Mouse (Mus musculus): ENCODE measurements around the gene Ahnak2. TPM values are rescaled to one million over a fixed set of nuclear protein-coding genes. Genes with fewer than 3 reads are reported as not detected.

Ahnak2 gene
- polyA plus RNA-seq, 2 experiments: 2.5 to 3.3 TPM

DNA sequence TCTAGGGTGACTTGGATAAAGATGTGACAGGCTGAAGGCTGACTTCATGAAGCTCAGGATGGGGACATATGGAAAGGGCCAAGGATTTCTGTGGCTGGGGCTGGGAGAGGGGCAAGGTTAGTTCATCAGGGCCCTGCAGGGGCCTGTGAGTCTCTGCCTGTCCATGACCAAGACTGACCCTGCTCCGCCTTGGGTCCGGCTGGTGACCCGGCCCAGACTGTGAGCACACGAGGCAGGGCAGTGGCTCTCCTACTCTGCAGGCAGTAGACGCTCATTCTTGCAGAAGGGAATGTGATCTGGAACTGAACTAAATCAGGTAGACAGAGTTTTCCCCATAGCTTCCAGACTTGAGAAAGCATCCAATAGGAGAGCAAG lies 5.7 kb upstream of the Ahnak2 start:
- 72% methylated on average over 5 of the region's 5 CpGs for WGBS
- peak overlapping the region; percentile 67 for H3K4me3 ChIP-seq (replicated peaks; ENCODE audit: low read length)
- no peak for DNase-seq (ENCODE audit: low spot score)
- peak overlapping the region; percentile 54 for H3K9ac ChIP-seq (ENCODE audit: low read depth, low read length, severe bottlenecking)
- no peaks in the 10 kb centered on the region for H3K27me3 ChIP-seq (ENCODE audit: control insufficient read depth, insufficient read depth, low read length)
- H3K4me2 ChIP-seq (replicated peaks; ENCODE audit: low read depth, low read length, severe bottlenecking): peak overlapping the region; percentile 98
- peaks cover 11% of the 10 kb centered on the region for H3K4me1 ChIP-seq (ENCODE audit: control insufficient read depth, insufficient read depth, low read length)
- no peak overlapping the region for H3K27ac ChIP-seq (replicated peaks; ENCODE audit: low read depth, low read length)
- no peak for ATAC-seq (ENCODE audit: low FRiP score, low read depth)
- no peaks in the 10 kb centered on the region for H3K36me3 ChIP-seq (ENCODE audit: control insufficient read depth, insufficient read depth, low read length)
- no peaks in the 10 kb centered on the region for H3K9me3 ChIP-seq (ENCODE audit: control insufficient read depth, low read length)
- no peak for TF ChIP-seq POLR2A (IDR thresholded peaks at IDR 0.05; ENCODE audit: borderline replicate concordance, extremely low read depth, insufficient read depth, insufficient read length)

DNA sequence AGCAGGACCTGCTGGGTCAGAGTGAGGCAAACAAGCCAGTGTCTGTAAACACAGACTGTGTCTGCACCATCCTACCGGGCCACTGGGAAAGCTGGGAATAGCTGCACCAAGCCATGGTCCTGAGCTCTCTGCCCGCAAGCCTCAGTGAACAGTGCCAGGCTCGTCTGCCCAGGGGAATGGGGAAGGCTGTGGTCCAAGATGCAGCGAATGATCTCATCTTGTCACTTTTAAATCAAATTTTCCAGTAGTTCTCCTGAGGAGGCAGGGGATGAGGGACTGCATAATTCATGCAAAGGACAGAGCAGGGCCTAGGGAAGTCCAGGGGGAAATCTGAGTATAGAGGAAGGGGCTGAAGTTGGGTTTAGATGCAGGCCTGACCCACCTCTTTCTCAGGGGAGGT lies 5.3 kb upstream of the Ahnak2 start:
- no peak for DNase-seq (ENCODE audit: low spot score)
- Histone ChIP-seq H3K4me2 (replicated peaks; ENCODE audit: low read depth, low read length, severe bottlenecking) (0 out of 2 replicates have a peak overlapping the region, but pooled peaks have one; percentile 98), H3K9me3 (ENCODE audit: control insufficient read depth, low read length) (no peaks in the 10 kb centered on the region), H3K27ac (replicated peaks; ENCODE audit: low read depth, low read length) (no peak overlapping the region), H3K4me1 (ENCODE audit: control insufficient read depth, insufficient read depth, low read length) (peaks cover 11% of the 10 kb centered on the region), H3K4me3 (replicated peaks; ENCODE audit: low read length) (no peak overlapping the region), H3K27me3 (ENCODE audit: control insufficient read depth, insufficient read depth, low read length) (no peaks in the 10 kb centered on the region), H3K9ac (ENCODE audit: low read depth, low read length, severe bottlenecking) (peak overlapping the region; percentile 54), H3K36me3 (ENCODE audit: control insufficient read depth, insufficient read depth, low read length) (no peaks in the 10 kb centered on the region)
- TF ChIP-seq POLR2A (IDR thresholded peaks at IDR 0.05; ENCODE audit: borderline replicate concordance, extremely low read depth, insufficient read depth, insufficient read length): no peak
- 78% methylated on average over 4 of the region's 4 CpGs for WGBS
- no peak for ATAC-seq (ENCODE audit: low FRiP score, low read depth)

DNA sequence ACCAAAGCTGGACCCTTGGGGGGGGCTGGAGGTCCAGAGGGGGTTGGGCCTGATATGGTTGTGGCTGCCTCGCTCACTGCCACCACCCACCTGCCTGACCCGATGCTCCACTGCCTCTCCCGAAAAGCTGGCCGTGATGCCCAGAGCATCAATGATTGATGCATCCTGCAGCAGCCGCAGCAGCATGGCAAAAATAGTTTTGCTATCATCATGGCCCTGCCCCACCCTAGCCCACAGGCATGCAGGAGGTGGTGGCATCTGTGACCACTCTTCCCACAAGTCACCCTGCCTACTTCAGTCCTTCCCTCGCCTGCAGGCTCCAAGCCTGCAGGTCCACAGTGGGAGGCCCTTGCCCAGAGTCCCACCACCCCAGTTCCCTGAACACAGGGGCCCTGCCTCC lies 3.6 kb upstream of the Ahnak2 start:
- no peak for DNase-seq (ENCODE audit: low spot score)
- WGBS: 71% methylated on average over 6 of the region's 6 CpGs
- ATAC-seq (ENCODE audit: low FRiP score, low read depth): no peak
- H3K9me3 ChIP-seq (ENCODE audit: control insufficient read depth, low read length): no peaks in the 10 kb centered on the region
- no peak for TF ChIP-seq POLR2A (IDR thresholded peaks at IDR 0.05; ENCODE audit: borderline replicate concordance, extremely low read depth, insufficient read depth, insufficient read length)
- peaks cover 9% of the 10 kb centered on the region for H3K27me3 ChIP-seq (ENCODE audit: control insufficient read depth, insufficient read depth, low read length)
- peaks cover 15% of the 10 kb centered on the region for H3K4me1 ChIP-seq (ENCODE audit: control insufficient read depth, insufficient read depth, low read length)
- H3K4me2 ChIP-seq (replicated peaks; ENCODE audit: low read depth, low read length, severe bottlenecking): no peak overlapping the region
- no peak overlapping the region for H3K27ac ChIP-seq (replicated peaks; ENCODE audit: low read depth, low read length)
- no peak overlapping the region for H3K4me3 ChIP-seq (replicated peaks; ENCODE audit: low read length)
- no peak overlapping the region for H3K9ac ChIP-seq (ENCODE audit: low read depth, low read length, severe bottlenecking)
- H3K36me3 ChIP-seq (ENCODE audit: control insufficient read depth, insufficient read depth, low read length): no peaks in the 10 kb centered on the region

DNA sequence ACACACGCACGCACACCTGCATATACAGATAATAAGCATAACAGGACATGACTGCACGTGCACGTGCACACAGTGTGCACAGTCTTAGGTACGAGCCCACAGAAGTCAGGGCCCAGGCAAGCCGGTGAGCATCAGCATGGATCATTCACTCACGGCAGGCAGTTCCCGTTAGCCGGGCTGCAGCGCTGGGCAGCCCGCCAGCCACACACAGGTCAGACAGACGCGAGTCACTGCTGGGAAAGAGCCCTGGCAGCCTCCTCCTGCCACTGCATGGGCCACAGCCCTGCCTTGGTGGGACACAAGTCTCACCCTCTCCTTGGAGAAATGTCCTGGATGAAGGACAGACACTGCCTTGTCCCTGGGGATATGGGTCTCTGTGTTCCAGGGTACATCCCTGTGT lies 1.6 kb upstream of the Ahnak2 start:
- no peaks in the 10 kb centered on the region for H3K9me3 ChIP-seq (ENCODE audit: control insufficient read depth, low read length)
- H3K27ac ChIP-seq (replicated peaks; ENCODE audit: low read depth, low read length): no peak overlapping the region
- H3K4me2 ChIP-seq (replicated peaks; ENCODE audit: low read depth, low read length, severe bottlenecking): no peak overlapping the region
- peaks cover 14% of the 10 kb centered on the region for H3K27me3 ChIP-seq (ENCODE audit: control insufficient read depth, insufficient read depth, low read length)
- H3K4me1 ChIP-seq (ENCODE audit: control insufficient read depth, insufficient read depth, low read length): peaks cover 8% of the 10 kb centered on the region
- TF ChIP-seq POLR2A (IDR thresholded peaks at IDR 0.05; ENCODE audit: borderline replicate concordance, extremely low read depth, insufficient read depth, insufficient read length): no peak
- ATAC-seq (ENCODE audit: low FRiP score, low read depth) (no peak), DNase-seq (ENCODE audit: low spot score) (no peak)
- 37% methylated on average over 11 of the region's 13 CpGs for WGBS
- no peak overlapping the region for H3K4me3 ChIP-seq (replicated peaks; ENCODE audit: low read length)
- no peak overlapping the region for H3K9ac ChIP-seq (ENCODE audit: low read depth, low read length, severe bottlenecking)
- H3K36me3 ChIP-seq (ENCODE audit: control insufficient read depth, insufficient read depth, low read length): no peaks in the 10 kb centered on the region

DNA sequence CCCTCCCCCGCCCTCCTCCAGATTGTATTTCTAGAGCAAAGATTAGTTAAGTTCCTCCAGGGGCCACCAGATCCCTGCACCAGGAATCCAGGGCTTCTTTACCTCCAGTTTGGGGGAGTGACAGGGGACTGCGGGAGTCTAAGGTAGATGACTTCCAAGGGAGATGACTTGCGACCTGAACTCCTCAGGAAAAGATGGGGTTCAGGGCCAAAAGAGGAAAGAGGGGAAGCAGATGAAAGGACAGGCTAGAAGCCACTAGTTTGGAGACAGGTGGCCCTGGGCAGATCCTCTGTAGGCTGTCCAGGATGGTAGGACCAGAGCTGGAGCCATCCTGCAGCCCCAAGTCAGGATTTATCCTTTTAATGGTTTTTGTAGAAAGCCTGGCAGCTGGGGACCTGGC lies 460 bp upstream of the Ahnak2 start:
- Histone ChIP-seq H3K4me1 (ENCODE audit: control insufficient read depth, insufficient read depth, low read length) (peaks cover 14% of the 10 kb centered on the region), H3K9me3 (ENCODE audit: control insufficient read depth, low read length) (no peaks in the 10 kb centered on the region), H3K27ac (replicated peaks; ENCODE audit: low read depth, low read length) (no peak overlapping the region), H3K27me3 (ENCODE audit: control insufficient read depth, insufficient read depth, low read length) (peaks cover 14% of the 10 kb centered on the region), H3K4me3 (replicated peaks; ENCODE audit: low read length) (no peak overlapping the region), H3K9ac (ENCODE audit: low read depth, low read length, severe bottlenecking) (no peak overlapping the region), H3K4me2 (replicated peaks; ENCODE audit: low read depth, low read length, severe bottlenecking) (peak overlapping the region; percentile 99; the same call in 1 of the 2 replicates), H3K36me3 (ENCODE audit: control insufficient read depth, insufficient read depth, low read length) (no peaks in the 10 kb centered on the region)
- no peak for DNase-seq (ENCODE audit: low spot score)
- no peak for TF ChIP-seq POLR2A (IDR thresholded peaks at IDR 0.05; ENCODE audit: borderline replicate concordance, extremely low read depth, insufficient read depth, insufficient read length)
- ATAC-seq (ENCODE audit: low FRiP score, low read depth): no peak
- WGBS: 6% methylated on average over 3 of the region's 3 CpGs

DNA sequence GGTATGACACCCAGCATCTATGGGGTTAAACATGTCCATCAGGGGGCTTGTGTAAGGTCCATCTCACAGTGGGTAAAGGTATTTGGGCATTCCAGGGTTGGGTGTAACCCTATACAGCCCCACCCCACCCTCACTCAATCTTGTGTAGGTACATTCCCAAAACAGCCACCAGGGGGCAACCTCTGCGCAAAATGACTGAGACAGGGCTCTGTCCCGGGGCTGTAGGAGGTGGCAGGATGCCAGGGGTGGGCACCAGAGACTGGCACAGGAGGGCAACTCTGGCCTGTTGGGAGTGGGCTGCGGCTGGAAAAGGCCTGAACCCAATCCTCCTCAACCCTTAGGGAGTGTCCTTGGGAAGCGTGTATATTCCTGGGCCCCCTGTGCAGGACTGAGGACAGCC lies 2.0 kb downstream of the Ahnak2 start:
- DNase-seq (ENCODE audit: low spot score): peak; percentile 39
- 15% methylated on average over 4 of the region's 4 CpGs for WGBS
- Histone ChIP-seq H3K4me1 (ENCODE audit: control insufficient read depth, insufficient read depth, low read length) (peaks cover 25% of the 10 kb centered on the region), H3K4me3 (replicated peaks; ENCODE audit: low read length) (no peak overlapping the region), H3K9me3 (ENCODE audit: control insufficient read depth, low read length) (no peaks in the 10 kb centered on the region), H3K9ac (ENCODE audit: low read depth, low read length, severe bottlenecking) (no peak overlapping the region), H3K27me3 (ENCODE audit: control insufficient read depth, insufficient read depth, low read length) (peaks cover 14% of the 10 kb centered on the region), H3K4me2 (replicated peaks; ENCODE audit: low read depth, low read length, severe bottlenecking) (no peak overlapping the region), H3K27ac (replicated peaks; ENCODE audit: low read depth, low read length) (no peak overlapping the region), H3K36me3 (ENCODE audit: control insufficient read depth, insufficient read depth, low read length) (no peaks in the 10 kb centered on the region)
- peak; percentile 40; the same call in 1 of the 2 replicates for ATAC-seq (ENCODE audit: low FRiP score, low read depth)
- no peak for TF ChIP-seq POLR2A (IDR thresholded peaks at IDR 0.05; ENCODE audit: borderline replicate concordance, extremely low read depth, insufficient read depth, insufficient read length)
